Mouse (Mus musculus) leukemia stem cell, adult 10-12 weeks (primary cell): ENCODE measurements around the gene Apba3. TPM values are rescaled to one million over a fixed set of nuclear protein-coding genes. Genes with fewer than 3 reads are reported as not detected.

Source experiments
- polyA plus RNA-seq: library from polyadenylated mRNA; stranded (reverse); fragments of >175 nt; gene quantifications from 2 replicates; pipeline ENCODE4 v1.2.3, GENCODE M21; 2012; ENCODE audit warnings: low replicate concordance

Apba3 gene
- 147 and 155 TPM in 2 replicates for polyA plus RNA-seq

DNA sequence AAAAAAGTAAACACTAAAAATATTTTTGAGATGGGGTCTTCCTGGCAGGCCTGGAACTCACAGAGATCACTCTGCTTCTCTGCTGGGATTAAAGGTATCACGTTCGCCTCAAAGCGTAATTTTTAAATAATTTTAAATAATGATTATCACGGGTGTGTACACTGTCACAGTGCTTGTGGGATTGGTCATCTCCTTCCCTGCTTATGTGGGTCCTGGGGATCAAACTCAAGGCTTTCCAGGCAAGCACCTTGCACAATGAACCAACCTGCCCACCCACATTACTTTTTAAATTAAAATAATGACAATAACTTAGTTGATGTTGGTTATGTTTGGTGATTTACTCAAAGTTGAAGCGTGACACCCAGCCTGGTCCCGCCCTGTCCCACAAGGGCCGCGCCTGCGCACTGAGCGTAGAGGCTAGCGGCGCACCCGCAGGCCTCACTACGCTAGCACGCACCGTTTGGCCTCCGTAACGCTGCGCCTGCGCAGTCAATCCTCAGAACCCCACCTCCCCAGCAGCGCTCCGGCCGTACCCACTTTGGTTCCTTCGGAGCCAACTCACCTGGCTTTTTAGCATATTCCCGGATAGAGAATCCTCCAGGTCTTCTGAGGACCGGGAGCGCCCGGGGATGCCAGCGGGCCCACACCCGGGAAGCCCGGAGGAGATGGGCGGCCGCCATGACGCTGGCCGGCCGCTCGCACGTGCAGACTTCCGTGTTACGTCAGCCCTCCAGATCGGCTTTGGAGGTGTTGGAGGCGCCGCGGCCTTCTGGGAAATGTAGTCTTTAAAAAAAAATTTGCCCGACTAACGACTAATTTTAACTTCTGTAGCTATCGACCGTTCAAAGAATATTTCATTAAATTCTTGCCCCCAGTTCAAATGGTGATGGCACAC is at the start of gene Apba3, which contains the start of gene Mrpl54:
Apba3 (plus strand) TSS at position 750 of the 895 bp plus-strand sequence.
Mrpl54 (minus strand) TSS at position 724 of the 895 bp plus-strand sequence.

DNA sequence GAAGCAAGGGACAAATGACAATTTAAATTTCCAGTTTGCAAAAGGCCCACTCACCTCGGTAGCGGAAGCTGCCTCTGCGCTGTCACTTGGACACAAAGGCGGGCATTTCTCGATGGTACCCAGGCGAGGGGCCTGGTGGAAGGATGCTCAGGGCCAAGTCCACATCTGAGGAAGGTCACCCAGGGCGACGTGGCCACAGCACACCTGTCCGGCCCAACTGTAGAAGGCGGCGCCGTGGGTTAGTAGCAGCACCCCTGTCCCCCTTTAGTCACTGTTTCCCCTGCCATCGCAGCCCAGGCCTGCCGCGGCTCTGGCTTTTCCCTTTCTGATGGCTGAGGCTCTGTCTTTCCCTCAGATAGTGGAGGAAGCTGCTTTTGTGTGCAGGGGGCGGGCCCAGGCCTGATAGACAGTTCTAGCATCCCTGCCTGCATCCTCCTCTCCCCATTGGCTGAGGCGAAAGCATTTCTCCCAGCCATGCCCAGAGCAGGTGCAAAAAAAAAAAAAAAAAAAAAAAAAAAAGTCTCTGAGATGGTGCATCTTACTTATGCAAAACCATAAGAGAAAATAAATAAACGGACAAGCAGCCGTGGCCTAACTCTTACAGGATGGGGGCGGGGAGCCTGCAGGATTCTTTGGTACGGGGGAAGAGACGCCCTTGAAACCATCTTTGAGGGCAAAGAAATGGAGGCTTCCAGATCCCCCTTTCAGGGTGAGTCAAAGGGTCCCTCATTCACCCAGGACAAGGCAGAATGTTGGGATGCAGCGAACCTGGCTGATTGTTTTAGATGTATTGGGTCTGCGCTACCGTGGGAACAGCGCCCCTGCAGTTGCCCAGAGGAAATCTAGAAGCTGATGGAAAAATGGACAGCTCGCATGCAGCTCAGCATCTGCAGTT is 36.1 kb upstream of the Apba3 start, which contains the start of gene Atcay:
Atcay (minus strand) TSS at position 396 of the 895 bp plus-strand sequence.

DNA sequence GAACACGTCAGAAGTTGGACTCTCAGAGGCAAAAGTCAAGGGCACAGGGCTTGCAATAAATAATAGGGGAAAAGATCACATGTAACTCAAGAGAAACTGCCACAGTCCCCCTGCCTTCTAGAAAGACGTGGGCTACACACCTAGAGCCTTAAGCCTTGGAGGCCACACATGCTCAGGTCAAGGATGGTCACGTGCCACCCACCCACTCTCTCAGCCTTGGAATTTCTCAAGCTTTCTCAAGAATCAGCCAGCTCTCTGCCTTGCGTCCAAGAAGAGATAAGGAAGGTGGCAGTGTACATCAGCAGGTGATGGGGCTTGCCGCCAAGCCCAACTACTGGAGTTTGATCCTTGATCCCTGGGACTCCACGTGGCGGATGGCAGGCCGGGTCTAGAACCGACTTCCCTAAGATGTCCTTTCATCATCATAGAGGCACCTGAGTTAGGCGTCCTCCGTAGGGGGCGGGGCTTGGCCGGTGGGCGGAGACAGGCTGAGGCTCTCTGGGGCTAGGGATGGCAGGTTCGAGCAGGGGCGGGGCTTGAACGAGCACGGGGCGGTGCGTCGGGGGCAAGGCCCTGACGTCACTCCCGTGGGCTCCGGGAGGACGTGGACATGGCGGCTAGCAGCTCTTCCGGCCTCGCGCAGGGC is 34.1 kb upstream of the Apba3 start, which contains the start of gene Zfr2:
Zfr2 (plus strand) TSS at position 576 of the 646 bp plus-strand sequence.

DNA sequence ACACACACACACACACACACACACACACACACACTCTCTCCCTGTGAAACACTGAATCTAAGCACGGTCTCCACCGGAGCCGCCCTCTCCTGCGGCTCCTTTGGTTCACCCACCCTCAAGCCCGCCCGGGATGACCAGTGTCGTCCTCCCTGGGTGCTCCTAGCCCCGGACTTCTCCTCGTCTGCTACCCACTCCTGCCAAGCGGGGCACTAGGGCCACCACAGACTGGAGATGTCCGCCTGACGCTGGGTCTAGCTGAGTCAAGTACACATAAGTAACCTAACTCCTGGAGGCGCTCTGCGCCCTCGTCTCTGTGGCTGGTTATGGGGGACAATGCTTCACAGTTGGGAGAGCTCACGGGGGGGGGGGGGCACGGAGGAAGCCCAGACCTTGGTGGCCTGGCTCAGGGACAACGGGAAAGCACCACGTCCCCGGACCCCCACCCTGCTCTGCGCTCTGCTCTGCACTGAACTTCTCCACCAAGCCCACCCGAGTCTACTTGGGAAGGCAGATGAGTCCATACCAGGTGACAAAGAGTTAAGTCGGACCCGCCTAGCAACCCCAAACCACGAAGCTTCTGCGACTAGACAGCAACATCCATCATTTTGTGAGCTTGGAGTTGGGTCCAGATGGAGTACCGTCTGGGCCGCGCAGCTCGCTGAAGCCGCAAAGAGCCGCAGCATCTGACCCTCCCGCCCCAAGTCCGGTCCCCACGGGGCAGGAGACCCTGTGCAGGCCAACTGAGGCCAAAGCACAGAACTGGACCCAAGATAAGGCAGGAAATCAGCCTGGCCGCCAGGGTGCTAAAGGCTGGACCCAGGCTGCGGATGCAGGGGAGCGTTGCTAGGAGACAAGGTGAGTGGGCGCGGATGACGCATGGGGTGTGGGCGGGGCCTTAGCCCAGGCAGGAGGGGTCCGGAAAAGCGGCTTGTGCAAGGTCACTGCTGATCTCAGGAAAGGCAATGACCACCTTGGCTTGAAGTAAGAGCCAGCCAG is 14.0 kb upstream of the Apba3 start, which contains the start of gene Matk:
Matk (plus strand) TSS at position 512 of the 996 bp plus-strand sequence.

DNA sequence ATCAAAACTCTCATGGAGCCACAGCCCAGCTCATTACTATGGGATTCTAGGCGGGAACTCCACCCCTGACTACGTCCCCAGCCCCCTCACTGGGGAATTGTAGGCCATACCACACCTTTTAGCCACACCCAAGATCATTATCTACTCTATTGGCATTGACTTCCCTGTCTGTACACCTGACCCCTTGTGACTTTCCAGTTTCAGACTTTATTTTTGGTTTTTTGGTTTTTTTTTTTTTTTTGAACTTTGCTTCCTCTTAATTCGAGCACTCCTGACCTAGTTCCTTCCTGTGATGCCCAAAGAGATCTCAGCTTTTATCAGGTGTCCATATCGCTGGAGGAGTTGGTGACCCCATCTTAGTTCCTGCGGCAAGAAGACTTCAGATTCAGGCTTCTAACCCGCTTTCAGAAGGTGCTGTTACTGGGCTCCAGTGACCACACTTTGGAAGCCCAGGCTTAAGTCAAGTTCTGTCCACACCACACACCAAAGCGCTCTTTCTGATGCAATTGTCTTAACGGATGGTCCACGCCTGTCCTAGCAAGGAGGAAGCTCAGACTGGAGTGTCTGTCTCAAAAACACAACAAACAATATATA is 24.8 kb downstream of the Apba3 start, which contains the start of gene Tjp3:
Tjp3 (minus strand) TSS at position 71 of the 594 bp plus-strand sequence.

DNA sequence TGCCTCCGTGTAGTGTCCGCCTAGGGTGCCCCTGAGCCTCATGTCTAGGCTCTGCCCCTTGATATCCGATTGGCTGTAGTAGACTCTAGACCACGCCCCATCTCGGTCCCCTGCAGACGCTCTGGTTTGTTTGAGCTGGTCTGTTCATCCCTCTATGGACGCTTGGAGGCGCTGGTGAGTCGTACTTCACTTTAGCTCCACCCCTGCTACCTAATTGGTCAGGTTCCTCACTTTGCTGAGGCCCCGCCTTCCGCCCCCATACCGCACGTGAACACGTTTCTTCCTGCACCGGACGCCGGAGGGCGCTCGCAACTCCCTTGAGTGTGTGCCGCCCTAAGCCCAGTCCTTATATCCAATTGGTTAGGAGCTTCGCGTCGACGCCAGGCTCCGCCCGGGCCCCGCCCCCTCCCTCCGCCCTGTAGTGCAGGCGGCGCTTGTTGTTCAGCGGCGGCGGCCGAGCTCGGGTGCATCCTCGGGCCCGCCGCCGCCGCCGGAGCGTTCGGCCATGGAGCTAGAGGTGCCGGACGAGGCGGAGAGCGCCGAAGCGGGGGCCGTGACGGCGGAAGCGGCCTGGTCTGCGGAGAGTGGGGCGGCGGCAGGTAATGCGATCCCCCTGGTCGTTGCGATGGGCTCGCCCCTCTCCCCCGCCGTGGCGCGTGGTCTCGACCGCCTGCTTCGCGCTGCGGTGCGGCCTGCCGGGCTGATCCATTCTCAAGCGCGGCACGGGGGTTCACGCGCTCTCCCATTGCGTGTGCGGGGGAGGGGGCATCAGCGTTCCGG is 26.0 kb downstream of the Apba3 start, which contains the start of gene Pip5k1c:
Pip5k1c (plus strand) TSS at position 410 of the 780 bp plus-strand sequence.

DNA sequence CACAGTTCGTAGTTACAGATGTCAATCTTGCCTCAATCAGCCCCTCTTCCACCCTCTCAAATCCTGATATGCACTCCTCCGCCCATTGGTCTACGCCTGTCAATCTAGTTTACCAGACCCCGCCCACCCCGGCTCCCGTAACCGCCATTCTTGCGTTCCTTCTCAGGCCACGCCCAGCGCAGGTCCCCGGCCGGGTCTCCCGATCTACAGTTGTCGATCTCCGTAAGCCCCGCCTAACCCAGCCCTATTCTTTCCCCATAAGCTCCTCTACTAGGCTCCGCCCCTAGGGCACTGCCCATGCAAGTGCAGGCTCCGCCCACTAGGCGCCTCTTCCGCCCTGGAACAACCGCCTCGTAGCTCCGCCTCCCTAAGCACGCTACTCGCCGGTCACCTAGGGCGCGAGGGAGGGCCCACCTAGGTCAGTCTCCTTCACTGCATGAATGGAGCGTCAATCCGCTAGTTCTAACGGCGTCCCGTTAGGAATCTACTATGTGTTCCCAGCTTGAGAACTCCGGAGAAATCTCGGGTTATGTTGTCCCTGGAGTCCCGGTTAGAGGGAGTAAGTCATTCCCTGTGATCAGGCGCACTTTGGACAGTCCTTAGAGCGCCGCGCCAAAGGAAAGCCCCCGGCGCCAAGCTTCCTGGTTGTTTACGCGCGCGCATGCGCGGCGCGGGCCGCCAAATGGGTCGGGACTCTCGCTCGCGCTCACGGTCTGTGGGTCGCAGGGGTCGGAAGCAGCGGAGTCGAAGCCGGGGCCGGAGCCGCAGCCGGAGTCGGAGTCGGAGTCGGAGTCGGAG is 54.0 kb downstream of the Apba3 start, which contains the start of gene Cactin:
Cactin (plus strand) TSS at position 554 of the 798 bp plus-strand sequence.

Other genes starting within 250 kb of the Apba3 start
- gene Diras1, start 241.3 kb upstream of the Apba3 start, polyA plus RNA-seq = not detected in 2 replicates
- gene Slc39a3, start 229.5 kb upstream of the Apba3 start, polyA plus RNA-seq = 13.0 and 21.1 TPM in 2 replicates
- gene Sgta, start 206.8 kb upstream of the Apba3 start, polyA plus RNA-seq = 204 and 220 TPM in 2 replicates
- gene Thop1, start 196.9 kb upstream of the Apba3 start, polyA plus RNA-seq = 162 and 193 TPM in 2 replicates
- 0.35 TPM in 1 of 2 replicates, not detected in the other for gene Creb3l3, start 168.1 kb upstream of the Apba3 start, polyA plus RNA-seq
- gene Map2k2, start 161.0 kb upstream of the Apba3 start, polyA plus RNA-seq = 498 and 833 TPM in 2 replicates
- 295 and 321 TPM in 2 replicates for gene Zbtb7a, start 131.7 kb upstream of the Apba3 start, polyA plus RNA-seq
- gene Pias4, start 99.0 kb upstream of the Apba3 start, polyA plus RNA-seq = 90.2 and 186 TPM in 2 replicates
- 344 and 2,489 TPM in 2 replicates for gene Eef2, start 90.3 kb upstream of the Apba3 start, polyA plus RNA-seq
- 53.3 and 169 TPM in 2 replicates for gene Dapk3, start 84.0 kb upstream of the Apba3 start, polyA plus RNA-seq
- not detected in 2 replicates for gene 4930442H23Rik, start 83.1 kb upstream of the Apba3 start, polyA plus RNA-seq
- gene Nmrk2, start 64.9 kb upstream of the Apba3 start, polyA plus RNA-seq = not detected in 2 replicates
- 0.09 and 0.16 TPM in 2 replicates for gene Atcay, start 36.1 kb upstream of the Apba3 start, polyA plus RNA-seq
- gene Zfr2, start 33.8 kb upstream of the Apba3 start, polyA plus RNA-seq = 1.6 and 1.7 TPM in 2 replicates
- 4.8 and 18.9 TPM in 2 replicates for gene Matk, start 14.0 kb upstream of the Apba3 start, polyA plus RNA-seq
- gene Mrpl54, start within 50 bp of the Apba3 start, polyA plus RNA-seq = 351 and 433 TPM in 2 replicates
- 2.4 and 5.3 TPM in 2 replicates for gene Tjp3, start 24.6 kb downstream of the Apba3 start, polyA plus RNA-seq
- 189 and 253 TPM in 2 replicates for gene Pip5k1c, start 26.0 kb downstream of the Apba3 start, polyA plus RNA-seq
- gene Cactin, start 54.1 kb downstream of the Apba3 start, polyA plus RNA-seq = 67.6 and 96.5 TPM in 2 replicates
- 3.7 and 8.0 TPM in 2 replicates for gene Tbxa2r, start 61.8 kb downstream of the Apba3 start, polyA plus RNA-seq
- 1.3 and 2.0 TPM in 2 replicates for gene Gipc3, start 76.3 kb downstream of the Apba3 start, polyA plus RNA-seq
- 314 and 739 TPM in 2 replicates for gene Hmg20b, start 83.5 kb downstream of the Apba3 start, polyA plus RNA-seq
- gene Mfsd12, start 90.5 kb downstream of the Apba3 start, polyA plus RNA-seq = 68.4 and 74.4 TPM in 2 replicates
- gene 4930404N11Rik, start 98.9 kb downstream of the Apba3 start, polyA plus RNA-seq = 10.6 and 16.6 TPM in 2 replicates
- gene Fzr1, start 111.6 kb downstream of the Apba3 start, polyA plus RNA-seq = 99.5 and 103 TPM in 2 replicates
- 206 and 254 TPM in 2 replicates for gene Dohh, start 117.5 kb downstream of the Apba3 start, polyA plus RNA-seq
- gene Gm48551, start 117.5 kb downstream of the Apba3 start, polyA plus RNA-seq = 0.33 and 0.42 TPM in 2 replicates
- gene Gm48552, start 122.0 kb downstream of the Apba3 start, polyA plus RNA-seq = 3.7 and 10.5 TPM in 2 replicates
- gene Smim24, start 126.1 kb downstream of the Apba3 start, polyA plus RNA-seq = 0.68 and 2.2 TPM in 2 replicates
- gene Nfic, start 188.7 kb downstream of the Apba3 start, polyA plus RNA-seq = 206 and 375 TPM in 2 replicates
- 0.23 and 0.60 TPM in 2 replicates for gene Celf5, start 215.7 kb downstream of the Apba3 start, polyA plus RNA-seq
- 296 and 494 TPM in 2 replicates for gene Ncln, start 229.4 kb downstream of the Apba3 start, polyA plus RNA-seq
- gene S1pr4, start 233.2 kb downstream of the Apba3 start, polyA plus RNA-seq = 34.9 and 78.0 TPM in 2 replicates